In the genomic region with DNA sequence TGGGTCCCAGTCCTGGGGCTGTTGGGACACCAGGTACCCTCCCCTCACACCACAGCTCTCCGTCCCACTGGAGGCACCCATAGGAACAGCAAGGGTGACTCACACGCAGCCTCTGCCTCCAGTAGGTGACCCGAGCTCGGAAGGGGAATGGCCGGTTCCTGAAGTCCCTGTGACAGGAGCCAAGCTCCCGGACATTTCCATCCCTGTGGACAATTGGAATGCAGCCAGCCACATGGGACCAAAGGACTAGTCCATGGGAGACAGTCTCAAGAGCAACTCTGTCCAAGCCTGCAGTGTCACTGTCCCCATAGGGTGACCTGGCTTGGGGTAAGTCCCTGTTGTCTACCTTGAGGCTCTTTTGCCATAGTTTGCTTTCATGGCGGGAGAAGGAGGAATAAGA, we compare ENCODE assay signal across 21 mouse cellular contexts. TPM values are rescaled to one million over a fixed set of nuclear protein-coding genes. Genes with fewer than 3 reads are reported as not detected.
"Had no signal": no experiment of that assay in that cellular context is flagged by ENCODE, and none has a peak within 500 bp of the region (broad histone marks: within the 10 kb centered on the region; RNA-seq: fewer than 3 reads in every experiment).

No protein-coding gene starts in this region.

- H3K27me3 ChIP-seq: midbrain, embryonic 12.5 days; neural tube, embryonic 13.5 days; neural tube, embryonic 15.5 days; stomach, embryonic 15.5 days had no signal

- ATAC-seq: midbrain, embryonic 16.5 days had no signal

- H3K9ac ChIP-seq: lung, embryonic 14.5 days; midbrain, embryonic 12.5 days; neural tube, embryonic 13.5 days; neural tube, embryonic 15.5 days; stomach, embryonic 15.5 days had no signal

- H3K4me2 ChIP-seq: lung, embryonic 14.5 days; midbrain, embryonic 12.5 days; neural tube, embryonic 13.5 days; neural tube, embryonic 15.5 days; stomach, embryonic 15.5 days had no signal

- DNase-seq: lung, embryonic 14.5 days; lung, postnatal 10 days; lung, postnatal 4 days; midbrain, embryonic 14.5 days; retina, postnatal 1 day; right cerebral cortex, postnatal 14 days; thymus, adult 2 months; thymus, postnatal 25 days; thymus, postnatal 4 days had no signal

- H3K4me1 ChIP-seq: neural tube, embryonic 13.5 days; neural tube, embryonic 15.5 days; stomach, embryonic 15.5 days had no signal

- H3K27ac ChIP-seq: midbrain, embryonic 10.5 days; midbrain, embryonic 12.5 days; neural tube, embryonic 13.5 days; neural tube, embryonic 15.5 days; stomach, embryonic 15.5 days; stomach, postnatal 0 days had no signal

- H3K9me3 ChIP-seq: midbrain, embryonic 10.5 days; midbrain, embryonic 12.5 days; neural tube, embryonic 13.5 days; neural tube, embryonic 15.5 days; stomach, embryonic 15.5 days had no signal

- H3K36me3 ChIP-seq: midbrain, embryonic 10.5 days; midbrain, embryonic 12.5 days; neural tube, embryonic 13.5 days; neural tube, embryonic 15.5 days; stomach, embryonic 15.5 days had no signal

- H3K4me3 ChIP-seq: midbrain, embryonic 10.5 days; midbrain, embryonic 12.5 days; myocyte; neural tube, embryonic 13.5 days; neural tube, embryonic 15.5 days; stomach, embryonic 15.5 days had no signal

RNA-seq across cellular contexts. Expression of gene Lman1l, which starts 6.6 kb away (rescaled TPM):
- polyA plus RNA-seq: lung, embryonic 14.5 days; lung, embryonic 16.5 days; midbrain, embryonic 14.5 days; midbrain, embryonic 16.5 days; neural tube, embryonic 11.5 days; neural tube, embryonic 13.5 days; neural tube, embryonic 15.5 days; stomach, embryonic 15.5 days; stomach, postnatal 0 days had no signal

RNA-seq across cellular contexts. Expression of gene Cplx3, which starts 7.9 kb away (rescaled TPM):
- polyA plus RNA-seq: lung, embryonic 14.5 days; lung, embryonic 16.5 days; neural tube, embryonic 13.5 days; spleen, adult 2 months; stomach, embryonic 15.5 days; stomach, postnatal 0 days; urinary bladder, adult 2 months had no signal
